Mouse (Mus musculus): ENCODE results near the gene Fance.

GRCm38 (mm10) chr17:28272281-28272680 is 41.0 kb upstream of the Fance start:
- TF ChIP-seq FLI1 (IDR thresholded peaks at IDR 0.05; ENCODE audit: low read length) (no peak), GATA1 (IDR thresholded peaks at IDR 0.05; ENCODE audit: borderline replicate concordance, low read length) (no peak)

All from megakaryocyte, embryonic 14.5 days (primary cell).